Mouse (Mus musculus) lung, postnatal 4 days (tissue): Measurements from ENCODE around the gene Sde2.
A peak's percentile ranks its signal among the peaks of the same experiment; 100 is the strongest.

ENCODE experiments used
- DNase-seq, 2 experiments: peaks; one replicate each; pipeline ENCODE4 v3.0.0; 2021

Gene Sde2

GRCm38 (mm10) chr1:180850316-180851270, at the start of gene Sde2:
Sde2 (plus strand) TSS chr1:180851127.
- peak; percentile 100 for DNase-seq

DNA sequence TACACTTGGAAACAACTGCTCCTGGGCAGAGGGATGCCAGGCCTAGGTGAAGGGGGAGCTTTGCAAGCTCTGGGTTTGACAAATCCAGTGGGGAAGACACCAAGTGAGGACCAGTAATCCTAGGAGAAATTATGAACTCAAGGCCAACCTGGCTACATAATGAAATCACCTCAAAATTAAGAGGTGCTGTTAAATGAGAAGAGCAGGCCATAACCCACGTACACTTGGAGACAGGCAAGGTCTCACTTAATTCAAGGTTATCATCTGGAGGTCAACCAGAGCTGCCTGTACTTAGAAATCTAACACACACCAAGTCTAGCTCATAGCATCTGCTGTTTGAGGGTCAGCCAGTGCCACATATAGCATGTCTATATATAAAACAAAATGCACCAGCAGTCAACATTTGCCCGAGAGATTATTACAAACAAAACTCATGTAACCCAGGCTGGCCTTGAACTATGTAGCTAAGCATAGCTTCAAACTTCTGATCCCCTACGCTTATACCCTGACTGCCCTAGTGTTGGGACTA, 49.4 kb upstream of the Sde2 start:
- DNase-seq, result no peak

DNA sequence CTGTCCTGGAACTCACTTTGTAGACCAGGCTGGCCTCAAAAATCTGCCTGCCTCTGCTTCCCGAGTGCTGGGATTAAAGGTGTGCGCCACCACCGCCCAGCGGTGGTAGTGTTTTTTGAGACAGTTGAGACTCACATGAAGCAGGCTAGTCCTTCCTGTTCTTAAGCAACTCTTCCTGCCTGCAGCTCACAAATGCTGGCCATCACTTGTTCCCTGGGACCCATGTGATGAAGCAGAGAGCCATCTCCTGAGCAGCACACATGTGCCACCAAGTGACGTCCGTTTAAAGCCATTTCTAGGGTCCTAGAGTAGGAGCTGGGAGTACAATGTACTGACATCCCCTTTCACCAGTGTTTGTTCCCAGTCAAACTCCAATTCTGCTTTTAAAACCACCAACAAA, 47.0 kb upstream of the Sde2 start:
- no peak for DNase-seq

- no peak for DNase-seq
These were observed 42.1 kb upstream of the Sde2 start for GRCm38 (mm10) chr1:180808831-180809230.

DNA sequence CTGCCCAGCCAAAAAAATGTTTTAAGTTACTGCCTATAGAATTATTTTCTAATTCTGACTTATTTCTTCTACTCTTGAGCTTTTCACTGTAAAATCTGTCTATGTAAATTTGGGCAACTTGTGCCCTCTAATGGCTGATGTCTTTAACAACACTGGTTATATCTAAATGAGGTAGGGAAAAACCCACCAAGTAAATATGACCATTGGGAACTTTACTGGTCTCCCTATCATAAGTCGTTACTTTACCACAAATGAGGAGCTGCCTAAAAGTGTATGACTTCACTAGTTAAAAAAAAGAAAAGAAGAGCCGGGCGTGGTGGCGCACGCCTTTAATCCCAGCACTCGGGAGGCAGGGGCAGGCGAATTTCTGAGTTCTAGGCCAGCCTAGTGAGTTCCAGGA, 40.0 kb upstream of the Sde2 start:
- DNase-seq, result no peak

DNA sequence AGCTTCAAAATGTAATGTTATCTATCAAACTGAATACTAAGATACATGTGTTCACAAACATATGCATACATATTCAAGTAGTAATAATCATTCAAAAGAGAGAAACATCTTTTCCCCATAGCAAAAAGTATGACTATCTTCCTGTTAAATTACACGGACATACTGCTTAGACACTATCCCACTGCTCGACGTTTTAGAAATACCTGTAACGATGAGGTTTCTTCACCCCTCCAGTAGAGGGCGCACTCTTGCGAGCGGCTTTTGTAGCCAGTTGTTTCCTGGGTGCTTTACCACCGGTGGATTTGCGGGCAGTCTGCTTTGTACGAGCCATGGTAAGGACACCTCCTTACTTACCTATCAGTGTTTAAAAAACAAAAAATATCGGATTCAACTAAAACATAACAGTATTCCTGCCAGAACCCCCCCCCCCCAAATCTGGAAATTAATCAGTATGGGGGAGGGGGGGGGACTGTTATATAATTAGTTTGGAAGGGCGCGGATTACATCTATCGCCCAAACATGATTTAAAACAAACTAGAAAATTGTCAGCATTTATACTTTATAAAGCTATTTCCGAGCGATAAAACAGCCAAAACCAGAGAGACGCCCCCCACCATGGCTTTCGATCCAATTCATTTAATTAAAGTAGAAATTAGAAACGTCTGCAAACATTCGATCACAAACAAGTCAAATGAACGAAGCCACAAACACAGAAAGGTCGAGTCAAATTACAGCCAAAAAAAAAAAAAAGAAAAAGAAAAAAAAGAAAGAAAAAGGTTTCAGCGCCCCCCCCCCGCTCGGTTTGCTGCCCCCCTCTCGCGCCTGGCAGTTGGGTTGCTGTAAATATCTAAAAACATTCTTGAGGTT, 39.1 kb upstream of the Sde2 start:
- peak in 1 of 2 experiments; percentile 51 for DNase-seq

GRCm38 (mm10) chr1:180812463-180813408, 38.2 kb upstream of the Sde2 start:
- peak; percentile 72 to 73 for DNase-seq

- DNase-seq, result peak; percentile 96 to 97
These were observed 37.5 kb upstream of the Sde2 start for GRCm38 (mm10) chr1:180813409-180813884.

DNA sequence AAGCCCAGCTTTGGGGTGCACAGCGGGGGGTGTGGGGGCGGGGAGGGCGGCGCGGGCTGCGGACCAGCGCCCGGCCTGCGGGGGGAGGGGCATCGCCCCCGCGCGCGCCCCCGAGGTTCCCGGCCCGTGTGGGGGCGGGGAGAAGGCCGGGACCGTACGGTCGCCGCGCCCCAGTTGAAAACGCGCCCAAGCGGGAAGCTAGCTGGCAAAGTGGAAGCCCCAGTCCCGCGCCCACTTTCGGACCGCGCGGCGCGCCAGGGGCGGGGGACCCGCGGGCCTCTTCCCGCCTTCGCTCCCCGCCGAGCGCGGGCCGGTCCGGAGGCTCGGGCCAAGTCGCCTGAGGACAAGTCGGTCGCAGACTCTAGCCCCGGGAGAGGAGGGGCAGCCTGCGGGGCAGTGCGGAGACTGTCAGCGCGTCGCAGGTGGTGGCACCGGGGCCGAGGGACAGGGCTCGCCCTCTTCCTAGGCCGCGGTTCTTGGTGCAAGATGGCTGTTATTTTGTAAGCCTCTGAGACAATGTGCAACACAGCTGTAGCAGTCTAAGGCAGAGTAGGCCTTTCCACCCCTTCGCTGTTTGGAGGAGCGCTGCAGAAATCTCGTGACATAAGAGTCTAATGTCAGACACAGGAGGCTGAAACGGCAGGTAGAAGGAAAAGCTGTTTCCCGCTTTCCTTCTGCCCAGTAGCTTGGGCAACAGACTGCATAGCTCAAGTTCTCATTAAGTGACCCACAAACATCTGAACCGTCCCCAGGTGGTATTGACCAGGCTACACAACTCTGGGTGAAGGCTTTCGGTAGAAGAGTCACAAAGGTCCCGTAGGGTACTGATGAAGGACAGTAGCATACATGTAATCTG, 36.8 kb upstream of the Sde2 start, which contains the start of gene H3f3a:
Gene H3f3a, minus strand, starts transcription at position 59 of the 856 bp plus-strand sequence.
- DNase-seq, result peak; percentile 90 to 94

DNA sequence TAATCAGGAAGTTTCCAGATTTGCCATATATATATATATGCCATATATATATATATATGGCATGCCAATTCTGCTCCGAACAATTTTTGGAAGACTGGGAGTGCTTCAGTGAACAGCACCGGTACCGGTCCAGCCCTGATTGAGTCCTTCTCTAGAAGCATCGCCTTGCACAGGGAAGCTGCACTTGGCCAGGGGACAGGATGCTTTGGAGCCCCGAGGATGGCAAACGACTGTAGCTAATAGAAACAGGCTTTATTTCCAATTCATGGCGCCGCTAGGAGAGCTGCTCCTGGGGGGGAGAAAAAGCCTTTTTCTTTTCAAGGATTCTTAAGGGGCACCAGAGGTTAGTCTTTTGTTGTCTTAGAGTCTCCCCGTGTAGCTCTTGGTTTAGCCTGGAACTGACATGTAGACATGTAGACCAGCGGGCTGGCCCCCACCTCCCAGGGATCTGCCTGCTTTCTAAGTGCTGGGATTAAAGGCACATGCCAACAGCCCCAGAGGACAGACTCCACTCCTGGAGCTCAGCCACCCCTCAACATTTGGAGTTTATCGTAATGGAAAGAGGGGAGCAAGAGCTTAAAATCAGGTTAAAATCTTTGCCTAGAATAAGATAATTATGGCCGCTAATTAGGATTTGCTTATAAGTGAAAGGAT, 35.4 kb upstream of the Sde2 start:
- DNase-seq, result no peak

- no peak for DNase-seq
These were observed 32.9 kb upstream of the Sde2 start for GRCm38 (mm10) chr1:180818000-180818399.

DNA sequence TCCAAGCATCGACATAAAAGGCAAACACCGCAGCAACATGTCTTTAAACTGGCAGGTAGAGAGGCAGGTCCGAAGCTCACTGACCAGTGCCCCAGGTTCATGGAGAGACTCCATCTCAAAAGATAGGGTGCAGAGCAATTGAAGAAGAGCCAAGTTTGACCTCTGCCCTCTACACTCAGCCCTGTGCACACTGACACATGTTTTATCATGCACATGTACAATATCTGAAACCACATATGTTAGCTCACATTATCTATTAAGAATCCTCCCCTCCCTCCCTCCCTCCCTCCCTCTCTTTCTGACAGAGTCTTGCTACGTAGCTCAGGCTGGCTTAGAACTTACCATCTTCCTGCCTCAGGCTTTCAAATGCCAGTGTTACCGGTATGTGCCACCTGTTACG, 29.8 kb upstream of the Sde2 start:
- DNase-seq, result no peak

DNA sequence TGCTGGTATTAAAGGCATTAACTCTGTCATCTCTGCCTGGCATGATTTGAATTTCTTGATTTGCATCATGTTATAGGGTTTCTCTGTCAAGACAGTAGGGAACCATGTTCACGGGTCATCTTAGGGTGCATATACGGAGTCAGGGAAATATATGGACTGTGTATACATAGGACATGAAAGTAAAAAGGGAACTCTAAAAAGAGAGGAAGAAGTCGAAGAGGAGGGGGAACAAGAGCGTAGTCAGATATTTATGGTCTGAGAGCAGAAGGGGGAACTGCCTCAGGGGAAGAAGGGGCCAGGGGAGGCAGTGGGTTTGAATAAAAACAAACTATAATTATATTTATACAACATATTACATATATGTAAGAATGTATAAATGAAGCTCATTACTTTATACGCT, 28.7 kb upstream of the Sde2 start:
- DNase-seq, result no peak

DNA sequence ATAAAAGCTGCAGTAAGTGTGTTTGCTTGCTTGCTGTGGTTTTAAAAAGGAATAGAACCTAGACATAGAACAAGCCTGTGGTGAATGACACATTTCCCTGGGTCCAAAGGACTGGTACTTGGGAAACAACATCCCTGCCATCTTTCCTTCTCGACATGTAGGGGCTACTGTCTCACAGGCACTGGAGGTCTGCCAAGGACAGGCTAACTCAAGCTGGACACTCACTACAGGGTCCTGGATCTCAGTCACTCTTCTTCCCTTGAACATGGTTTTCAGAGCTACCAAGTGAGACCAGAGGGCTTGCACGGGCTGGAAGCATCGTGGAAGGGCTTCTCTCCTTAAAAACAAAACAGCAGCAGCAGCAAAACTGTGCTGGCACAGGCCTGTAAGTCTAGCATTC, 27.2 kb upstream of the Sde2 start:
- no peak for DNase-seq

DNA sequence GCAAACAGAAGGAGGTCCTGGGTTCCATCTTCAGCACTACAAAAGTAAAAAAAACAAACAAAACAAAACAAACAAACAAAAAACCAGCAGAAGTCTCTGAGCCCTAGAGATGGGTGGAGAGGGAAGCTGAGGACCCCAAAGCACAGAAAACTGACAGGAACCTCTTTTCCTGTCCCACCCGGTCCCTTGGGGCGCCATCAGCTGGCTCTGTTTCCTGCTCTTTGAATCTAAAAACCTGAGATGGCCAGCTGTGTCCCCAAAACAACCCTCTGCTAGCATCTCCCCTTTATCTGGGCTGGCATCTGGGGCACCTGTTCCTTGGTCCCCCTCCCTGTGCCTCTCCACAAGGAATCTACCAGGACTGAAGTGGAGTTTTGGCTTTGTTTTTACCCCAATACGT, 26.2 kb upstream of the Sde2 start:
- DNase-seq, result peak in 1 of 2 experiments; percentile 35

DNA sequence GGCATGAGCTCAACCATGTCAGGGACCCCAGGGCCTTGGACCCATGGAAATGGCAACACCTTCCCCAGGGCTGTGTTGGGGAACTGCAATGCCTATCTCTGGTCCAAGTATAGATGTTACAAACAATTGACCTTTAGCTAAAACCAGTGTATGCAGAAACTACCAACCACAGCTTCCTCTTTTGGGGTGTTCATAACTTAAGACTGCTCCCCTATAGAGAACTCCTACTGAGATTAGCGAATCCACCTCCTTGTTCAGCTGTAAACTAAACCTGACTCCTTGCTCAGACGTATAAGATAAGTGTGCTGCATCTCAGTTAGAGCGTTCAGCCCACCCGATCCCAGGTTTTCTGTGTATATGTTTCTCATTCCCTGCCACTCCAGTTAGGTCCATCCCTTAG, 24.3 kb upstream of the Sde2 start:
- DNase-seq, result peak in 1 of 2 experiments; percentile 24

DNA sequence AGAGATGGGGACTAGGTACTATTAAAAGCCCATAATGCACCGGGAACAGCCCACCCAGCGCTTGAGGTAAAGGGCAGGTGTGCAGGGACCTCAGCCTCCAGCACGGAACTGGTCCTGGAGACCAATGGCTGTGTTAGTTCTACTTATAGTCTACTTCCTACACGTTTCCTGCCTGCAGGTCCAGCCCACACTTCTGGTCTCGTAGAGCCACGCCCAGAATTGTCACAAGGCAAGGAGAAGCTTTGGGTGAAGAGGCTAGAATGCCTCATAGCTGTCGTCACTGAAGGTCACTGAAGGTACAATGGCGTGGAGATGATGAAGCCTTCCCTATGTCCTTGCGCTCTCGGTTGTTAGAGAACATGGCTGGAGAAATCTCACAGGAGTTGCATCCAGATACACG, 21.2 kb upstream of the Sde2 start:
- DNase-seq, result peak; percentile 47 to 52

DNA sequence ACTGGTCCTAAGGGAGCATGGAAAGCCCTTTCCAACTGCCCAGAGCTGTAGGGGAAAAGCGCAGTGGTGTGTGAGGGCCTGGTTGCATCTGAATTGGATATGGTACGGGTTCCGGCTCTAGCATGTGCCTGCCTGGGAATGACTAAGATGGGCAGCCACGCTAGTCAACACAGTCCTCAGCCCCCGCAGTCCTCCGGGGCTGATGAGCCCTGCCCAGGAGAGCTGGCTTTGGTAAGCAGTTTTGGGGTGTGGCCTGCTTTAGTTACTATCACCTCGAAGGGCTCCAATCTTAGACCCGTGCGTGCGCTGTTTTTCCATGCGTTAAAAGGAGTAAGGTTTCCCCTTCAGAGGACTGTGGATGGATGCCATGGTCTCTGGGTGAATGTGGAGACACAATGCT, 20.8 kb upstream of the Sde2 start:
- DNase-seq, result no peak

- DNase-seq, result no peak
These were observed 20.2 kb upstream of the Sde2 start for GRCm38 (mm10) chr1:180830588-180831346.
